Mouse (Mus musculus): ENCODE results near the gene Ctsd. TPM values are rescaled to one million over a fixed set of nuclear protein-coding genes. Genes with fewer than 3 reads are reported as not detected.
A peak's percentile ranks its signal among the peaks of the same experiment; 100 is the strongest.

Ctsd gene
- 359 and 461 TPM in 2 replicates for polyA plus RNA-seq (2012; rRNA removed)

DNA sequence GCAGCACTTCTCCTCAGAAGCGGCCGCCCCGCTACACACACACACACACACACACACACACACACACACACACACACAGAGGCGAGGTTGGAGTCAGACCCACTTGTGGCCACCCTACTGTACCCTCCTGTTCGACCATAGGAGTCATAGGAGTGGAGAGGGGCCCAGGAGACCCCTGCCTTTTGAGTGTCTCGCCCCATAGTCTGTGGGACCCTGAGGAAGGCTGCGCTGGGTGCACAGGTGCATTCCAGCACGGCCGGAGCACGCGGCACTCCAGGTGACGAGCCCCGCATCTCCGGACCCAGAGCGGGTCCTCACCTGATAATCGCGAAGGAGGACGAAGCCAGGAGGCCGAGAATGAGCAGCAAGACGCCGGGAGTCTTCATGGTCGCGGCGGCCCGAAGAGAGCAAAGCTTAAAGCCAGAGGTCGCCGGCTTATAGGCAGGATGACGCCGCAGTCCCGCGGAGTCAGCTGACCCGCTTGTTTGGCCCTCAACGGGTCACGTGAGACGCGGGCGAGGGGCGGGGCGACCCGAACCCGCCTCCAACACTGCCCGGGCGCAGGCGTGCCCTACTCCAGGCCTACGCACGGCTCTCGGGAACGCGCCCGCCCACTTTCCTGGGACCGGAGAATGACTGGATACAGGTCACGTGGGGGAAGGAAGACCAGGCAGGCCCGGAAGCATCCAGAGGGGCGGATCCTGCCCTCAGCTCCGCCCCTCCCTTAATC lies at the start of gene Ctsd:
Ctsd (minus strand) TSS at position 620 of the 730 bp plus-strand sequence.
- H3K27me3 ChIP-seq (ENCODE audit: control insufficient read depth, insufficient read depth, low read length): no peaks in the 10 kb centered on the region
- peak within 1 kb of the TSS; percentile 74 for H3K4me3 ChIP-seq (ENCODE audit: extremely low read depth, insufficient read depth, insufficient read length)
- TF ChIP-seq CTCF (IDR thresholded peaks at IDR 0.05; ENCODE audit: extremely low read depth, insufficient read depth, insufficient read length, insufficient replicate concordance) (no peak), POLR2A (IDR thresholded peaks at IDR 0.05; ENCODE audit: low read depth, low read length) (peak; percentile 67; the same call in 1 of the 2 replicates)
- peak within 1 kb of the TSS; percentile 70 for H3K27ac ChIP-seq (ENCODE audit: insufficient read depth, low read length)
- peaks cover 20% of the 10 kb centered on the region for H3K36me3 ChIP-seq (ENCODE audit: control insufficient read depth, insufficient read depth, low read length)
- H3K4me1 ChIP-seq (ENCODE audit: control insufficient read depth, insufficient read depth, insufficient read length): peaks cover 13% of the 10 kb centered on the region; the same call in 1 of the 2 replicates
- under 1% methylated on average over 55 of the region's 55 CpGs for WGBS
- peak; percentile 75 to 94 for DNase-seq (ENCODE audit: low read depth in 1 of 2, low spot score in 2 of 2)

DNA sequence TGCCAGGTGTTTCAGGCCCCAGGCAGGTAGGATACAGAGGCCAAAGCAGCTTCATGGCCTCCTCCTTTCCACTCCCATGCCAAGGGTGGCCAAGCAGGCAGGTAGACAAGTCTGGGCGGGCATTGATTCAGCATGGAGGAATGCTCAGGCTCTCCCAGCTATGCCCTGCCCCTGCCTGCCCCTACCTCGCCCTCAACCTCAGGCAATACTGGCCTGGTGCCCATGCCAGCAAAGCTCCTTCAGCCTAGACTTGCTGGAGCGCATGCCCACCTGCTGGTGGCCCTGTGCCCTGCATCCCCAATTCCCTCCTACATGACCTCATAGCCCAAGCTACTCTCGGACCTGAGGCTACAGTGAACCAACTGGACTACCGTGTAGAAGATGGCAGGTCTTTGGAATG lies 49.5 kb upstream of the Ctsd start:
- 83% methylated on average over 5 of the region's 5 CpGs for WGBS
- TF ChIP-seq POLR2A (IDR thresholded peaks at IDR 0.05; ENCODE audit: low read depth, low read length): no peak
- no peak for TF ChIP-seq CTCF (IDR thresholded peaks at IDR 0.05; ENCODE audit: extremely low read depth, insufficient read depth, insufficient read length, insufficient replicate concordance)

DNA sequence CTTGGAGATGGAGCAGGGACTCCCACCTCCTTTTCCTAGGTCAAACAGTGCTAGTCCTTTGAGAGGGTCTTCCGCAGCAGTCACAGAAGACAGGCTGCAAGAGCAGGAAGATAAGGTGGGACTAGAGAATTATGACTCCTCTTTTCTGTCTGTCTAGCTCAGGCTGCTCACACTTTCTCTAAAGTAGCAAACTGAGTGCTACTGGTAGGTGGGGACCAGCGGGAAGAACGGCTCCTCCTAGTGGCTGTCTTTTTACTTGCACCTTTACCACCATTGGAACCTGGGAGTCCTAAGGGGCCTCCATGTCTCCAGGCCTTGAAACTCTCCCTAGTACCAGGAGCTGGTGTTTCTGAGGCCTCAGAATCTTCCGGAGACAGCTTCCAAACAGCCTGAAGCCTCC lies 47.7 kb upstream of the Ctsd start:
- TF ChIP-seq CTCF (IDR thresholded peaks at IDR 0.05; ENCODE audit: extremely low read depth, insufficient read depth, insufficient read length, insufficient replicate concordance) (peak; percentile 74; the same call in 1 of the 2 replicates), POLR2A (IDR thresholded peaks at IDR 0.05; ENCODE audit: low read depth, low read length) (no peak)
- H3K36me3 ChIP-seq (ENCODE audit: control insufficient read depth, insufficient read depth, low read length): no peaks in the 10 kb centered on the region
- no peaks in the 10 kb centered on the region for H3K4me1 ChIP-seq (ENCODE audit: control insufficient read depth, insufficient read depth, insufficient read length)
- H3K4me3 ChIP-seq (ENCODE audit: extremely low read depth, insufficient read depth, insufficient read length): no peak overlapping the region
- WGBS: 21% methylated on average over 4 of the region's 4 CpGs
- no peak overlapping the region for H3K27ac ChIP-seq (ENCODE audit: insufficient read depth, low read length)
- DNase-seq (ENCODE audit: low read depth in 1 of 2, low spot score in 2 of 2): peak in 1 of 2 experiments; percentile 63
- no peaks in the 10 kb centered on the region for H3K27me3 ChIP-seq (ENCODE audit: control insufficient read depth, insufficient read depth, low read length)

More for the DNA sequence above, 49.5 kb upstream of the Ctsd start:
- Histone ChIP-seq H3K4me1 (ENCODE audit: control insufficient read depth, insufficient read depth, insufficient read length) (peaks cover 9% of the 10 kb centered on the region; the same call in 1 of the 2 replicates), H3K4me3 (ENCODE audit: extremely low read depth, insufficient read depth, insufficient read length) (no peak overlapping the region), H3K27ac (ENCODE audit: insufficient read depth, low read length) (no peak overlapping the region), H3K36me3 (ENCODE audit: control insufficient read depth, insufficient read depth, low read length) (no peaks in the 10 kb centered on the region), H3K27me3 (ENCODE audit: control insufficient read depth, insufficient read depth, low read length) (no peaks in the 10 kb centered on the region)
- no peak for DNase-seq (ENCODE audit: low read depth in 1 of 2, low spot score in 2 of 2)

DNA sequence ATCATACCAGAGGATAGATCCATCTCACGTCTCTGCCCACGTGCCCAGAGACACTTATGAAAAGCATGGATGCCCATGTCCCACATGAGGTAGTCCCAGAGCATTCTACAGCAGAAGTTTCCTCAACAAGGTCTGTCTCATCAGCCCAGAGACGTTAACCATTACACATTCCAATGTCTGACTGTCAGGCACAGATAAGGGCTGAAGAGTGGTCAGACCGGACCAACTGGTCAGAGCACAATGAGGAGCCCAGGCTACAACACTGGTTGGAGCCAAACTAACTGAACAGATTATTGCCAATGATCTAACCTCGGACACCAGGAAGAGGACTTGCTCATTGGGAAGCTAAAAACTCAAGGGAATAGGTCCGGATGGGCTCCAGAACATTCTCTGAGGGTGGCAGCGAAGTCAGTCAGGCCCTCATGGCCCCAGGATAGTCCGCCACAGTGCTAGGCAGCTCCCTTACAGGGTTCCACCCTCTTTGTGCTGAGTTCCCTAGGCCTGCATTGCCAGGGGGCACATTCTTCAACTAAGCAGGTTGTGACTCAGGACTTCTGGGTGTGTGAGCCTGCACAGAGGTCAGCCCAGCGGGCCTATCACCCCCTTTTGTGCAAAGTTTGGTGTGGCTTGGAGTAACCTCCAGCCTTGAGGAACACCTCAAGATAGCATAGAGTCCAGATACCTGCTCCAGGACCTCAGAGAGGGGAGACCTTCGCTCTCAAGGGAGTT lies 46.5 kb upstream of the Ctsd start, which contains the start of gene Syt8:
Syt8 (plus strand) TSS at position 714 of the 729 bp plus-strand sequence.
- DNase-seq (ENCODE audit: low read depth in 1 of 2, low spot score in 2 of 2): no peak

DNA sequence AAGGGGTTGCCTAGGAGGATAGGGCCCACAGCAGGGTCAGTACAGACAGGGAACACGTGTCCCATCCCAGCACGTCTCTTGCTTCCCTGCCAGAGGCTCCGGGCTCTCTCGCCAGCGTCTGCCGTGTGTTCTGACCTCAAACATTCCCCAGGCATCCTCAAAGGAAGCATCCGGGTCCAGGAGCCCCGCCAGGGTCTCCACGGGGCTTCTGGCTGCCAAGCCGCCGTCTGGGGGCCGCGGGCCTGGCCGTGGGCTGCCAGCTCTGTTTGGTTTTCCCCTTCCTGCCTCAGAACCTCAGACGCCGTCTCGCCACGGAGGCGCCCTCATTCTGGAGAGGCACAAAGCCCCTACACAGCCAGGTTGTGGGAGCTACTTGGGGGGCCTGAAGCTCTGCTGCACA lies 45.8 kb upstream of the Ctsd start:
- Histone ChIP-seq H3K27me3 (ENCODE audit: control insufficient read depth, insufficient read depth, low read length) (no peaks in the 10 kb centered on the region), H3K27ac (ENCODE audit: insufficient read depth, low read length) (no peak overlapping the region), H3K4me3 (ENCODE audit: extremely low read depth, insufficient read depth, insufficient read length) (no peak overlapping the region), H3K4me1 (ENCODE audit: control insufficient read depth, insufficient read depth, insufficient read length) (no peaks in the 10 kb centered on the region), H3K36me3 (ENCODE audit: control insufficient read depth, insufficient read depth, low read length) (no peaks in the 10 kb centered on the region)
- no peak for DNase-seq (ENCODE audit: low read depth in 1 of 2, low spot score in 2 of 2)
- no peak for TF ChIP-seq POLR2A (IDR thresholded peaks at IDR 0.05; ENCODE audit: low read depth, low read length)
- TF ChIP-seq CTCF (IDR thresholded peaks at IDR 0.05; ENCODE audit: extremely low read depth, insufficient read depth, insufficient read length, insufficient replicate concordance): no peak
- WGBS: 13% methylated on average over 19 of the region's 19 CpGs

More for the DNA sequence above, 46.5 kb upstream of the Ctsd start, which contains the start of gene Syt8:
- WGBS: 84% methylated on average over 10 of the region's 10 CpGs
- TF ChIP-seq POLR2A (IDR thresholded peaks at IDR 0.05; ENCODE audit: low read depth, low read length) (no peak), CTCF (IDR thresholded peaks at IDR 0.05; ENCODE audit: extremely low read depth, insufficient read depth, insufficient read length, insufficient replicate concordance) (no peak)
- Histone ChIP-seq H3K4me1 (ENCODE audit: control insufficient read depth, insufficient read depth, insufficient read length) (no peaks in the 10 kb centered on the region), H3K36me3 (ENCODE audit: control insufficient read depth, insufficient read depth, low read length) (no peaks in the 10 kb centered on the region), H3K4me3 (ENCODE audit: extremely low read depth, insufficient read depth, insufficient read length) (no peak within 1 kb of the TSS), H3K27ac (ENCODE audit: insufficient read depth, low read length) (no peak within 1 kb of the TSS), H3K27me3 (ENCODE audit: control insufficient read depth, insufficient read depth, low read length) (no peaks in the 10 kb centered on the region)

DNA sequence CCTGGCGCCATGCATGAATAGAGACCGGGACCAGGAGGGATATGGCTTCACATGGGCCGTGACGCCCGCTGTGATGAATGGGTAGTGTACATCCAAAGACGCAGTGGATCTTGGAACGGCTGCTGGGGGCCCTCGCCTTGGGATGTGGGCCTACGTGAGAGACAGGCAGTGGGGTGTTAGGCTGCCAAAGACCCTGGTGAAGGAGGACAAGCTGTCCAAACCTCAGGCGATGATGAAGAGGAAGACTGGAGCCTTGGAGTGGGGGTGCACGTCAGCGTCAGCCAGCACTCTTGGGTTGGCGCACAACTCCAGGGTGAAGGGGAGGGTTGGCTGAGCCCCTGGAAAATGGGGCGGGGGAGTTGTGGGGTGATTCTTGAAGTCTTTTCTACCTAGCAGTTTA lies 43.3 kb upstream of the Ctsd start:
- no peak for DNase-seq (ENCODE audit: low read depth in 1 of 2, low spot score in 2 of 2)
- Histone ChIP-seq H3K36me3 (ENCODE audit: control insufficient read depth, insufficient read depth, low read length) (no peaks in the 10 kb centered on the region), H3K27me3 (ENCODE audit: control insufficient read depth, insufficient read depth, low read length) (no peaks in the 10 kb centered on the region), H3K4me3 (ENCODE audit: extremely low read depth, insufficient read depth, insufficient read length) (no peak overlapping the region), H3K4me1 (ENCODE audit: control insufficient read depth, insufficient read depth, insufficient read length) (no peaks in the 10 kb centered on the region), H3K27ac (ENCODE audit: insufficient read depth, low read length) (no peak overlapping the region)
- WGBS: 96% methylated on average over 14 of the region's 14 CpGs
- TF ChIP-seq CTCF (IDR thresholded peaks at IDR 0.05; ENCODE audit: extremely low read depth, insufficient read depth, insufficient read length, insufficient replicate concordance): no peak
- no peak for TF ChIP-seq POLR2A (IDR thresholded peaks at IDR 0.05; ENCODE audit: low read depth, low read length)
